Mouse (Mus musculus) small intestine, adult 2 months (tissue): Measurements from ENCODE around the gene Cacna1d.

Experiments
- CTCF ChIP-seq: fragments of 200-500 bp; IDR thresholded peaks from 2 replicates; pipeline ENCODE4 v1.5.1; 2012; ENCODE audit warnings: low read depth, mild to moderate bottlenecking, control low read depth, inconsistent platforms, low read length, moderate library complexity, mixed read lengths; ENCODE audit not compliant: insufficient replicate concordance, insufficient read length; ENCODE audit errors: extremely low read depth
- POLR2A ChIP-seq: fragments of 200-500 bp; IDR thresholded peaks from 2 replicates; pipeline ENCODE4 v1.6.1; 2012; ENCODE audit warnings: low read depth, mild to moderate bottlenecking, control low read depth, inconsistent platforms, low read length, moderate library complexity

DNA sequence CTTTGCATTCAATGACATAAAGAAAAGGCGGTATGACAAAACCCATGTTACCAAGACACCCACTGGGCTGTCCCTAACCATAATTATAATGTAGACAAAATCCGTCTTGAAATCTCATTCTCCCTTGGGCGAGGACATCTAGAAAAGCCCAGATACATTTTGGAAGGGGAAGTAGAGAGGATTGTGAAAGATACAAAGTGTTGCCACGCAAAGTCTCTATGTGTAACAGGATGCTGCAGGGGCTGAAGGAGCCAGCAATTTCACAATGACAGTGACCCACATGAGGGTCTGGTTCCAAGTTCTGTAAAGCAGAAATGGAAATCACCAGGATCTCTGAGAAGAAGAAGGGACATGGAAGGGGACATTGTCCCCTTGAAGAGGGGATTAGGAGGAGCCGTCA, 55.9 kb downstream of the Cacna1d start:
- TF ChIP-seq POLR2A (no peak), CTCF (no peak)
